Mouse (Mus musculus) liver, embryonic 12.5 days (tissue): ENCODE data around the gene Map1b. TPM values are rescaled to one million over a fixed set of nuclear protein-coding genes. Genes with fewer than 3 reads are reported as not detected.

Experiments used
- ATAC-seq: fragments of 200-750 bp; cut with Nextera tagmentation; 2 replicates; pipeline ENCODE4 v1.8.0; 2017; ENCODE audit warnings: moderate number of reproducible peaks, mild to moderate bottlenecking, moderate library complexity
- H3K27ac ChIP-seq: fragments of 300-500 bp; sonication (generic); 2 replicates; pipeline ENCODE4 v1.5.1; 2016; ENCODE audit warnings: mild to moderate bottlenecking
- H3K27me3 ChIP-seq: fragments of 300-500 bp; sonication (generic); replicated peaks from 2 replicates; pipeline ENCODE4 v1.6.1; 2016; ENCODE audit warnings: mild to moderate bottlenecking, moderate library complexity
- H3K36me3 ChIP-seq: fragments of 300-500 bp; sonication (generic); 2 replicates; pipeline ENCODE4 v1.6.1; 2016; ENCODE audit warnings: mild to moderate bottlenecking, moderate library complexity
- H3K4me1 ChIP-seq: fragments of 300-500 bp; sonication (generic); 2 replicates; pipeline ENCODE4 v1.6.1; 2016
- H3K4me2 ChIP-seq: fragments of 300-500 bp; sonication (generic); 2 replicates; pipeline ENCODE4 v1.6.1; 2016; ENCODE audit warnings: mild to moderate bottlenecking, moderate library complexity
- H3K4me3 ChIP-seq: fragments of 300-500 bp; sonication (generic); 2 replicates; pipeline ENCODE4 v1.5.1; 2016; ENCODE audit warnings: mild to moderate bottlenecking, moderate library complexity
- H3K9ac ChIP-seq: fragments of 300-500 bp; sonication (generic); 2 replicates; pipeline ENCODE4 v1.6.1; 2016; ENCODE audit warnings: mild to moderate bottlenecking, moderate library complexity
- H3K9me3 ChIP-seq: fragments of 300-500 bp; sonication (generic); replicated peaks from 2 replicates; pipeline ENCODE4 v1.6.1; 2016; ENCODE audit warnings: mild to moderate bottlenecking, moderate library complexity
- WGBS: fragments of 180-500 bp; shearing (Covaris S2); methylation state at CpG from one replicate; pipeline ENCODE4 v1.1.7; 2016; ENCODE audit not compliant: insufficient replicate concordance; 5-methylcytosine and 5-hydroxymethylcytosine counted together
- polyA plus RNA-seq: library from polyadenylated mRNA; unstranded; fragments of >200 nt; fragmentation: Nextera tagmentation; extraction: Ambion mirVana; gene quantifications from 2 replicates; pipeline ENCODE4 v1.2.1, GENCODE M21; 2016

Gene Map1b
- polyA plus RNA-seq, 1 experiment from 2014 or later = 11.2 TPM

DNA sequence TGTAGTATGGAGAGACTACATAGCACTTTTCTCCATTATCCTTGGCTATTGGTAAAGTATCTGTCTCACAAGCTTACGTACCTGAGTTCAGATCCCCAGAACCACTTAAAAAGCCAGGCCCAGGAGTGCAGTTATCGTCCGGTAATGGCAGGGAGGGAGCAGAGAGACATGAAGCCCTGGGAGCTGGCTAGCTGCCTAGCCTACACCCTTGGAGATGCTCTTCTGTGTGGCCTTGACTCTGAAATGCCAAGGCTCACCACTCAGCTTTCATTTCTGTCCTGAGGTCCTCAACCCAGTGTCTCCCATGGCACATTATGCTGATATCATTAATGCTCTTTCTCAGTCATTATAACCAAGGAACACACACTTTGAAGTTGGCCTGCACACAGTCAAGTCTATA is 104.6 kb downstream of the Map1b start:
- peaks cover 73% of the 10 kb centered on the region for H3K36me3 ChIP-seq
- no peak overlapping the region for H3K4me2 ChIP-seq
- H3K9me3 ChIP-seq = no peaks in the 10 kb centered on the region
- ATAC-seq = no peak
- no peak overlapping the region for H3K4me3 ChIP-seq
- no peaks in the 10 kb centered on the region for H3K4me1 ChIP-seq
- 91% methylated on average over 3 of the region's 3 CpGs for WGBS
- no peak overlapping the region for H3K9ac ChIP-seq
- no peak overlapping the region for H3K27ac ChIP-seq
- H3K27me3 ChIP-seq = no peaks in the 10 kb centered on the region

DNA sequence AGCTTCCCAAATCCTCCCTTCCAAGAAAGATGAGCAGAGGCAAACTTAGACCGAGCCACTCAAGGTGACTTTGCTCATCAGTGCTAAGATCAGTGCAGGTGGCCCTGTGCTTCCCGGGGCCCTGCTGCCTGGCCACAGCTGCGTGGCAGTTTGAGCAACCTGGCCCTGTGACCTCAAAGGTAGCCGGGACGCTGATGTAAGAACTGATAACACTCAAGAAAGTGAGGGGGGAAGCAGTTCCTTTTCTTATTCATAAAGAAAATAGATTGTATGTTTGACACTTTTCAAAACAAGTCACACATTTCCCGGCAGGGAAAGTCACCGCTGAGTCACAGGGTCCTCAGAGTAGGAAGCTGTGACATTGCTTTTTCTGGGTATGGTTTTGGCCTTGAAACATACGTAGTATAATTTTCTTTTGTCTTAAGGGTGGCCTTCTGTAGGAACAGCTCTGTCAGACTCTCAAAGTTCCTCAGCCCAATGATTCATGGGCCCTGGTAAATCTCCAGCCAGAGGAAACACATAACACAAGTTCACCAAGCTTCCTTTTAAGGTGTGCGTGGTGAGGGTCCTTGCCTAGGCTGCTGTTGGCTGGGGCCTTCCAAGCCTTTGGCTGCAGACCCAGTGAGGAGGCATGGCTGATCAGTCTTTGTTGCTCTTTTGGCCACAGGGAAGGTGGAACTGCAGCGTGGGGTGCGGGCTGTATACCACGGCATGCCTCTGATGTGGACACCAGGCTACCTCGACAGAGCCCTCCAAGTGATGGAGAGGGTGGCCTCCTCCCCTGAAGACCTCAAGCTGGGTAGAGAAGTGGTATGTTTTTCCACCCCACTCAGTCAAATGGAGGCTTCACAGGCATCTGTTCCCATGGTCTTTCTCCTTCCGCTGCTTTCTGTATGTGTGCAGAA is 105.5 kb downstream of the Map1b start:
- 84% methylated on average over 14 of the region's 14 CpGs for WGBS
- Histone ChIP-seq H3K27me3 (no peaks in the 10 kb centered on the region), H3K27ac (no peak overlapping the region), H3K9ac (no peak overlapping the region), H3K4me1 (no peaks in the 10 kb centered on the region), H3K9me3 (no peaks in the 10 kb centered on the region), H3K4me2 (no peak overlapping the region), H3K4me3 (no peak overlapping the region), H3K36me3 (peaks cover 78% of the 10 kb centered on the region)
- ATAC-seq = no peak

DNA sequence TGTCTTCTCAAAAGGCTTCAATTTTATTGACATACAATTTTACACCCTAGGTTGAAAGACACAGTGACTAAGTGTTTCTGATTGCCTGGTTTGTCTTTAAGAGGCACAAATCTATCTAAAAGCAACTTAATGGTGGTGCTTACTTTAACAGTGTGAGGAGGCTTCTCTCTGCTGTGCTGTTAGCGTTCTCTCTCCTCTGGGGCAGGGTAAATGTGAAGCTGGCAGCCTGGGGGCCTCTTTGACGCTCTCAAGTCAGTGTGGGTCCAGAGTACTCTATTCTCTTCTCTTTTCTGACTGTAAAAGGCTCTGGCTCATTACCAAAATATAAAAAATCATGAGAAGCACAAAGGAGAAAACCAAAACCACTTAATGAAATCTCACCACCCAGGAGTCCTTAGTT is 107.1 kb downstream of the Map1b start:
- Histone ChIP-seq H3K4me3 (no peak overlapping the region), H3K27ac (no peak overlapping the region), H3K4me2 (no peak overlapping the region), H3K27me3 (no peaks in the 10 kb centered on the region), H3K36me3 (peaks cover 76% of the 10 kb centered on the region), H3K9me3 (no peaks in the 10 kb centered on the region), H3K4me1 (no peaks in the 10 kb centered on the region), H3K9ac (no peak overlapping the region)
- no peak for ATAC-seq
- WGBS = 72% methylated on average over 2 of the region's 2 CpGs

DNA sequence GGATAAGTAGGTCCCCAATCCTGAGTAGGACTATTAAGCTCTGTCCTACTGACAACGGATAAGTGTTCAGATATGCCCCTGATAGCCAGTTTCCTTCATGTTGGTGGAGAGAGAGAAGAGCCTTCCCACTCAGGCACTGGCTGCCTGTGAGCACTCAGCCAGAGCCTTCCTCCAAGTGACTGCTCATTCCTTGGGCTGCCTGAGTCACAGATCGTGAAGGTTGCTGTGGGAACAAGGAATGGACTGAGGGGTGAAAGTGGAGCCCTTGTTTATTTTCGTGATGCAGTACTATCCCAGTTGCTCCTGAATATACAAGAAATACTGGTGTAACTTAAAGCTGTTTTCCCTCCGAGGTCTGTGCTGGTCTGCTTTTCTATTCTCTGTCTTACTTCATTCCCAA is 117.0 kb downstream of the Map1b start:
- H3K4me1 ChIP-seq = no peaks in the 10 kb centered on the region
- H3K4me2 ChIP-seq = no peak overlapping the region
- H3K27ac ChIP-seq = no peak overlapping the region
- H3K27me3 ChIP-seq = no peaks in the 10 kb centered on the region
- ATAC-seq = no peak
- no peak overlapping the region for H3K9ac ChIP-seq
- WGBS = 68% methylated on average over 4 of the region's 4 CpGs
- no peak overlapping the region for H3K4me3 ChIP-seq
- no peaks in the 10 kb centered on the region for H3K9me3 ChIP-seq
- peaks cover 46% of the 10 kb centered on the region for H3K36me3 ChIP-seq

DNA sequence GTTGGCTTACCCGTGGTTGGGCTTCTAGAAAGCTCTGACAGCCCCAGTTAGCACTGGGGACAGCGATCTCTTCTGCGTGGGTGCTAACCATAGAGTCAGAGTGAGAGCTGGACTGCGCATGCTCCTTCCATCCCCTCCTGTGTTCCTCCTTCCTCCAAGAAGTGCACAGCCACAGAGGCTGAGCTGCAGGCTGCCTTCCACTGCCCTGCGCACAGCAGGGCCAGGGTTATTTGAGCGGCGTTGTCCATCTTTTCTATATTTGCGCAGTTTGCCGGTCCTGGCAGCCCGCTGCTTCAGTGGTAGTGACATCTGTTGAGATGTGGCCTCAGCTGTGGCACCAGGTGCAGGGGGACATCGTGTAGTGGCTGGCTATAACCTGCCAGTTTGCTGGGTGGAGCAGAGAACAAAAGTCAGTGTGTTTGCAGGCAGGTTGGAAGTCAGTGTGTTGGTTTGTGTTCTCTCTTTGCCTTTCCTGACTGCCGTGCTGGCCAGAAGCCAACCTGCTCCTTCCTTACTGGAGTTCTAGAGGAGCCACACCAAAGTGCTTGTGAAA is 118.1 kb downstream of the Map1b start:
- no peak for ATAC-seq

DNA sequence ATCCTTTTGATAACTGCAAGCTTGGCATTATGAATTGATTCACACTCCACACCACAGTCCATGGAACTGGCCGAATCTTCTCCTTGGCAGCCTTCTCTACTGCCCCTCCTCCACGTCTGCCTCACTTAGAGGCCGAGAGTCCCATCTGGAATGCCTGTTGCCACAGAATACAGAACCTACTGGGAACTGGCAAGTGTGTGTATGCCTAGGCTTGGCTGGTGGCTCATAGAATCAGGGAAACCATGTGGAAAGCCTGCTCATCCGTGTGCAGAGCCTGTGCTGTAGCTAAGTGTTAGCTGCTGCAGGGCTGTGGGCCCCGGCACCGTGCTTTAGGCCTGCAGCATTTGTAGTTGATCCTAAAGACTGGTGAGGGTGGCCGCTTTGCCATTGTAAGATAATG is 119.1 kb downstream of the Map1b start:
- Histone ChIP-seq H3K4me2 (no peak overlapping the region), H3K4me1 (no peaks in the 10 kb centered on the region), H3K9me3 (no peaks in the 10 kb centered on the region), H3K36me3 (peaks cover 28% of the 10 kb centered on the region), H3K27ac (no peak overlapping the region), H3K9ac (no peak overlapping the region), H3K27me3 (no peaks in the 10 kb centered on the region), H3K4me3 (no peak overlapping the region)
- 81% methylated on average over 7 of the region's 7 CpGs for WGBS
- ATAC-seq = no peak

More for the DNA sequence above, 118.1 kb downstream of the Map1b start:
- H3K9ac ChIP-seq = no peak overlapping the region
- no peaks in the 10 kb centered on the region for H3K4me1 ChIP-seq
- no peak overlapping the region for H3K4me3 ChIP-seq
- WGBS = 83% methylated on average over 12 of the region's 12 CpGs
- H3K9me3 ChIP-seq = no peaks in the 10 kb centered on the region
- H3K4me2 ChIP-seq = no peak overlapping the region
- peaks cover 38% of the 10 kb centered on the region for H3K36me3 ChIP-seq
- no peak overlapping the region for H3K27ac ChIP-seq
- H3K27me3 ChIP-seq = no peaks in the 10 kb centered on the region

DNA sequence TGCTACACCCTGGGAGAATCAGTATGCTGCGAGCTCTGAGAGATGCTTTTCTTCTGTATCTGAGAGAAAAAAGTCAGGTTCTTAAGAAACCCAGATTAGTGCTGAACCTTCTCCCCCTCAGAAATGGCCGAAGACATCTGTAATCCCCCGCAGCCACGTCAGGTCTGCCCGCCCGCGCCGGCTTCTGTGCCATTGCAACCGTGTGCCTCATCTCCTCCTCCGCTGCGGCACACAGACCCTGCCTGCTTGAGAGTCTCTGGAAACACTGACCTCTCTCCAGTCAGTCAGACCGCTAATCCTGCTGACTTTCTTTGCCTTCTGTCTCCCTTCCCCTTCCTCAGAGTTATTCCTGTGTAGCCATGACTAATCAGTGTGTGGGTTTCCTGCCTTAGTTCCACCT is 120.8 kb downstream of the Map1b start:
- WGBS = 70% methylated on average over 12 of the region's 12 CpGs
- no peak overlapping the region for H3K27ac ChIP-seq
- no peak overlapping the region for H3K4me2 ChIP-seq
- no peaks in the 10 kb centered on the region for H3K4me1 ChIP-seq
- ATAC-seq = no peak
- H3K9me3 ChIP-seq = no peaks in the 10 kb centered on the region
- no peaks in the 10 kb centered on the region for H3K27me3 ChIP-seq
- H3K4me3 ChIP-seq = no peak overlapping the region
- peaks cover 24% of the 10 kb centered on the region for H3K36me3 ChIP-seq
- H3K9ac ChIP-seq = no peak overlapping the region

DNA sequence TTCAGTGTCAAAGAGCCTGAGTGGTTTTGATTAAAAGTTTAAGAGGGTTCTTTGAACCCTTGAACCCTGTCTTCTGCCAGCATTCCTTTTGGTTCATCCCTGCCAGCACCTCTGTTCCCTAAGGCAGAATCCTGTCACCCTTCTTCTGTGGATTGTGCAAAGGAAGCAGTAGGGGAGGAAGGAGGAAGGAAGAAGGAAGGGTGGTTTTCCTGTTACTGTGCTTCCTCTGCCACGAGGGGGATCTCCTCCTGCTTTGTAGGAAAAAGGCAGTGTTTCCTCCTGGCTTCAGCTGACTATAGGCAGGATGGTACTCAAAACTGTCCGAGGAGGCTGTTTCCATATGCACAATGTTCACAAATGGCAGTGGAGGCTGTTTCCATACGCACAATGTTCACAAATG is 121.6 kb downstream of the Map1b start:
- Histone ChIP-seq H3K4me3 (no peak overlapping the region), H3K9me3 (no peaks in the 10 kb centered on the region), H3K9ac (no peak overlapping the region), H3K27ac (no peak overlapping the region), H3K36me3 (peaks cover 21% of the 10 kb centered on the region), H3K27me3 (no peaks in the 10 kb centered on the region), H3K4me1 (no peaks in the 10 kb centered on the region), H3K4me2 (no peak overlapping the region)
- ATAC-seq = no peak
- WGBS = 68% methylated on average over 3 of the region's 3 CpGs

DNA sequence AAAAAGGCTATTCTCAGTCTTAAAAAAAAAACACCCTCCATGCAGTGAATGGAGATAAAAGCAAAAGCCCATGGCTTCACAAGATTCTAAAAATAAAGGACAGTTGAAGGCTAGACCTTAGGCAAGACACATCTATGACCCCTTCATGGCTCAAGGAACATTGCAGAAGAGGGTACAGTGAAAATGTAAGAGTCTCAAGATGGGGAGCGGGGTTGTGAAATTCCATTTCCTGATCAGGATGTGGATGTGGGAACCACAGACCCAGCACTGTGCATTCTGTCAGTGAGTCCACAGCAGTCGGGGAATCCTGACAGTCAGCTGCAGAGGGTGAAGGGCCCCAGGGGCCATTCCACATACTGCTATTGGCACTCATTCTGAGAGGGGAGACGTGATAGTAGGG is 123.2 kb downstream of the Map1b start:
- no peak overlapping the region for H3K27ac ChIP-seq
- 59% methylated on average over 3 of the region's 3 CpGs for WGBS
- H3K9ac ChIP-seq = no peak overlapping the region
- no peak for ATAC-seq
- H3K4me1 ChIP-seq = no peaks in the 10 kb centered on the region
- no peak overlapping the region for H3K4me2 ChIP-seq
- H3K4me3 ChIP-seq = no peak overlapping the region
- H3K36me3 ChIP-seq = peaks cover 26% of the 10 kb centered on the region
- no peaks in the 10 kb centered on the region for H3K9me3 ChIP-seq
- H3K27me3 ChIP-seq = no peaks in the 10 kb centered on the region

DNA sequence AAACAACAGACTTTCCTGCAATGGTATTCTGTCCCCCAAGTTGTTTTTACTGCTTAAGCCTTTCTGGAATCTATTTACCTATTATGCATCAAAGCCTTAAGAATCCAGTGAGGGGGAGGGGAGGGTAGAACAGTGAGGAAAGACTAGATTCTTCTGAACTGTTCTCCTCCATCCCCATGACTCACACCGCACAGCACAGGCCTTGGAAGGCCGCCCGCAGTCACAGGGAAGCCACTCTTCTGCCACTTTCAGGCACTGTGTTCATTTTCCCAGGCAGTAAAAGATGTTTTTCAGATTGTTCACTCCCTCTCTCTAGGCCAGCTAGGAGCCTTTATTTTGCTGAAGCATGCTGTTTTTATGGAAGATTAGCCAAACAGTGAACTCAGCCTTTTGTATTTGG is 124.9 kb downstream of the Map1b start:
- 0 out of 2 replicates have a peak, but pooled peaks cover 20% of the 10 kb centered on the region for H3K36me3 ChIP-seq
- H3K9ac ChIP-seq = no peak overlapping the region
- 89% methylated on average over 3 of the region's 3 CpGs for WGBS
- no peaks in the 10 kb centered on the region for H3K4me1 ChIP-seq
- no peaks in the 10 kb centered on the region for H3K9me3 ChIP-seq
- no peak for ATAC-seq
- no peak overlapping the region for H3K27ac ChIP-seq
- H3K27me3 ChIP-seq = no peaks in the 10 kb centered on the region
- H3K4me3 ChIP-seq = no peak overlapping the region
- H3K4me2 ChIP-seq = no peak overlapping the region

DNA sequence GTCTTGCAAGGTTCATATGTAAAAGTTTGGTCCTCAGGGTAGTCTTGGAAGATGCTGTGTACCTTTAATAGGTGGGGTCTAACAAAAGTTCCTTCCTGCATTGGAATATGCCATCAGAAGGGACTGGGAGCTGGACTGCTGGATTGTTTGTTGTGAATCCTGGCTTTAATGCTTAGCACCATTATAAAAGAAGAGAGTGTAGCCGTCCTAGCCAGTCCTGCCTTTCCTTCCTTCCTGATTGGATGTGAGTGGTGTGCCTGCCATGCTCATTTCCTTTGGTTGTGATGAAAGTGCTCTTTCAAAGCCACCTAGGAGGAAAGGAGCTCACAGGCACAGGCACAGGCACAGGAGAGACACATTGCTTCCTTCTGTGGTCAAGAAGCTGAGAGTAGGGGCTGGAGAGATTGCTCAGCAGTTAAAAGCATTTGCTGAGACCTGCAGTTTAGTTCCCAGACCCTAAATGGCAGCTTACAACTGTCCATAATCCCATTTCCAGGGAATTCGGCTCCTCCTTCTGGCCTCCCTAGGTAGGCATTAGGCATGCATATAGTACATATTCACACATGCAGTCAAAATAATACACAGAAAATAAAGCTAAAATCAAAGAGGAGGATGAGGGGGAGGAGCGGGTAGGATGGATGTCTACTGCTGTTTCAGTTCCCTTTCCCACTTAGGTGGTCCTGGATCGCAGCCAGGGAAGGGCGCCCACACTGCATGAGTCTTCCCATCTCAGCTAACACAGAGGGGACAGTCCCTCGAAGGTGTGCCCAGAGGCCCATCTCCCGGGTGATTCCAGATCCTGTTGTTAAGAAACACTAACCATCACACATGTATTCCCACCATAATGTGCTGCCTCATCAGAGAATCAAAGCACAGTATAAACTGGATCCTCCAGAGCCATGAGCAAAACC is 128.2 kb downstream of the Map1b start:
- no peak overlapping the region for H3K4me2 ChIP-seq
- ATAC-seq = no peak
- H3K4me3 ChIP-seq = no peak overlapping the region
- WGBS = 81% methylated on average over 7 of the region's 7 CpGs
- H3K27ac ChIP-seq = no peak overlapping the region
- H3K27me3 ChIP-seq = no peaks in the 10 kb centered on the region
- H3K36me3 ChIP-seq = peaks cover 24% of the 10 kb centered on the region; the same call in 1 of the 2 replicates
- H3K9me3 ChIP-seq = no peaks in the 10 kb centered on the region
- no peaks in the 10 kb centered on the region for H3K4me1 ChIP-seq
- no peak overlapping the region for H3K9ac ChIP-seq

DNA sequence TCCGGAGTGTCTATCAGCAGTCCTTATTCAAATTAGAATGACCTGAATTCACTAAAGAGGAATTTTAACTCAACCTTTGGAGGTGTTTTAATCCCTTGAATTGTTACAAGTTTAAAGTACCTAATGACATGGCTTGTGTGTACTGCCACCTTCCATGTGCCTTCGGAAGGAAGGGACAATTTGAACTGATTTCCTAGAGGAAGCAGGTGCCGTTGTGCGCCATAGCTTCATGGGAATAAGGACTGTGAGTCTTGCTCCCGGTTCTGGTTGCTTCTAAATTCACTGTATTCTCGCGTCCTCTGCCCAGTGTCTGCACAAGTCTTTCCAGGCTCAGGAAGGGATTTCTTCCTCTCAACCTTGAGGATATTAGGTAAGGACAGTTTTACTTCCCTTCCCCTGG is 130.0 kb downstream of the Map1b start:
- no peaks in the 10 kb centered on the region for H3K9me3 ChIP-seq
- H3K4me2 ChIP-seq = no peak overlapping the region
- H3K9ac ChIP-seq = no peak overlapping the region
- no peak for ATAC-seq
- H3K36me3 ChIP-seq = peaks cover 25% of the 10 kb centered on the region
- 82% methylated on average over 7 of the region's 7 CpGs for WGBS
- no peak overlapping the region for H3K27ac ChIP-seq
- no peak overlapping the region for H3K4me3 ChIP-seq
- H3K4me1 ChIP-seq = no peaks in the 10 kb centered on the region
- no peaks in the 10 kb centered on the region for H3K27me3 ChIP-seq
